Mouse (Mus musculus): ENCODE measurements around the gene Hoxd9. TPM values are rescaled to one million over a fixed set of nuclear protein-coding genes. Genes with fewer than 3 reads are reported as not detected.

Hoxd9 gene
- polyA plus RNA-seq, 1 experiment from 2014 or later, result 0.34 TPM

- no peaks in the 10 kb centered on the region for H3K4me1 ChIP-seq (replicated peaks; ENCODE audit: control insufficient read depth, insufficient read depth)
- WGBS, result 4% methylated on average over 24 of the region's 24 CpGs
- TF ChIP-seq CTCF (IDR thresholded peaks at IDR 0.05; ENCODE audit: low read depth) (no peak), EP300 (optimal IDR thresholded peaks at IDR 0.05) (no peak)
- ATAC-seq (ENCODE audit: low FRiP score, low TSS enrichment) (no peak), DNase-seq (ENCODE audit: low spot score) (no peak)
- H3K4me3 ChIP-seq (ENCODE audit: low read depth, low read length), result no peak overlapping the region
- H3K36me3 ChIP-seq (ENCODE audit: control insufficient read depth, insufficient read depth, low read length), result no peaks in the 10 kb centered on the region
- no peaks in the 10 kb centered on the region for H3K9me3 ChIP-seq (ENCODE audit: control insufficient read depth, low read length)
- H3K27me3 ChIP-seq (ENCODE audit: control insufficient read depth, insufficient read depth, low read length), result peaks cover 43% of the 10 kb centered on the region
- H3K9ac ChIP-seq (ENCODE audit: low read length), result no peak overlapping the region
- H3K27ac ChIP-seq (replicated peaks), result no peak overlapping the region
- H3K4me2 ChIP-seq (replicated peaks; ENCODE audit: low read depth), result no peak overlapping the region
These were observed 7.8 kb upstream of the Hoxd9 start for GRCm38 (mm10) chr2:74689574-74690337.

- Histone ChIP-seq H3K4me2 (replicated peaks; ENCODE audit: low read depth) (no peak overlapping the region), H3K27me3 (ENCODE audit: control insufficient read depth, insufficient read depth, low read length) (peaks cover 40% of the 10 kb centered on the region), H3K9ac (ENCODE audit: low read length) (no peak overlapping the region), H3K36me3 (ENCODE audit: control insufficient read depth, insufficient read depth, low read length) (no peaks in the 10 kb centered on the region), H3K4me1 (replicated peaks; ENCODE audit: control insufficient read depth, insufficient read depth) (no peaks in the 10 kb centered on the region), H3K9me3 (ENCODE audit: control insufficient read depth, low read length) (no peaks in the 10 kb centered on the region), H3K4me3 (ENCODE audit: low read depth, low read length) (no peak overlapping the region), H3K27ac (replicated peaks) (no peak overlapping the region)
- 9% methylated on average over 8 of the region's 8 CpGs for WGBS
- ATAC-seq (ENCODE audit: low FRiP score, low TSS enrichment), result no peak
- TF ChIP-seq EP300 (optimal IDR thresholded peaks at IDR 0.05) (no peak), CTCF (IDR thresholded peaks at IDR 0.05; ENCODE audit: low read depth) (no peak)
- DNase-seq (ENCODE audit: low spot score), result no peak
These were observed 7.2 kb upstream of the Hoxd9 start for GRCm38 (mm10) chr2:74690338-74690716.

GRCm38 (mm10) chr2:74691022-74691951, 6.2 kb upstream of the Hoxd9 start, which contains the start of gene Hoxd10:
Gene Hoxd10 (plus strand): TSS chr2:74691924.
- Histone ChIP-seq H3K4me3 (ENCODE audit: low read depth, low read length) (peak within 1 kb of the TSS; percentile 15), H3K27me3 (ENCODE audit: control insufficient read depth, insufficient read depth, low read length) (peaks cover 41% of the 10 kb centered on the region), H3K4me1 (replicated peaks; ENCODE audit: control insufficient read depth, insufficient read depth) (no peaks in the 10 kb centered on the region), H3K4me2 (replicated peaks; ENCODE audit: low read depth) (no peak within 1 kb of the TSS), H3K9me3 (ENCODE audit: control insufficient read depth, low read length) (no peaks in the 10 kb centered on the region), H3K27ac (replicated peaks) (no peak within 1 kb of the TSS), H3K9ac (ENCODE audit: low read length) (no peak within 1 kb of the TSS), H3K36me3 (ENCODE audit: control insufficient read depth, insufficient read depth, low read length) (no peaks in the 10 kb centered on the region)
- TF ChIP-seq CTCF (IDR thresholded peaks at IDR 0.05; ENCODE audit: low read depth) (peak; percentile 58), EP300 (optimal IDR thresholded peaks at IDR 0.05) (no peak)
- no peak for DNase-seq (ENCODE audit: low spot score)
- ATAC-seq (ENCODE audit: low FRiP score, low TSS enrichment), result no peak
- 2% methylated on average over 56 of the region's 56 CpGs for WGBS

GRCm38 (mm10) chr2:74691995-74692807, 5.3 kb upstream of the Hoxd9 start:
- WGBS, result 6% methylated on average over 35 of the region's 35 CpGs
- no peak overlapping the region for H3K4me2 ChIP-seq (replicated peaks; ENCODE audit: low read depth)
- H3K27me3 ChIP-seq (ENCODE audit: control insufficient read depth, insufficient read depth, low read length), result peaks cover 35% of the 10 kb centered on the region

GRCm38 (mm10) chr2:74692808-74693431, 4.6 kb upstream of the Hoxd9 start:
- Histone ChIP-seq H3K27me3 (ENCODE audit: control insufficient read depth, insufficient read depth, low read length) (peaks cover 32% of the 10 kb centered on the region), H3K36me3 (ENCODE audit: control insufficient read depth, insufficient read depth, low read length) (no peaks in the 10 kb centered on the region), H3K9me3 (ENCODE audit: control insufficient read depth, low read length) (no peaks in the 10 kb centered on the region), H3K9ac (ENCODE audit: low read length) (no peak overlapping the region), H3K27ac (replicated peaks) (no peak overlapping the region), H3K4me1 (replicated peaks; ENCODE audit: control insufficient read depth, insufficient read depth) (no peaks in the 10 kb centered on the region), H3K4me2 (replicated peaks; ENCODE audit: low read depth) (no peak overlapping the region), H3K4me3 (ENCODE audit: low read depth, low read length) (peak overlapping the region; percentile 8; the same call in 1 of the 2 replicates)
- 3% methylated on average over 20 of the region's 20 CpGs for WGBS
- DNase-seq (ENCODE audit: low spot score) (no peak), ATAC-seq (ENCODE audit: low FRiP score, low TSS enrichment) (no peak)
- TF ChIP-seq CTCF (IDR thresholded peaks at IDR 0.05; ENCODE audit: low read depth) (no peak), EP300 (optimal IDR thresholded peaks at IDR 0.05) (no peak)

More at GRCm38 (mm10) chr2:74691995-74692807, 5.3 kb upstream of the Hoxd9 start:
- Histone ChIP-seq H3K27ac (replicated peaks) (no peak overlapping the region), H3K4me1 (replicated peaks; ENCODE audit: control insufficient read depth, insufficient read depth) (no peaks in the 10 kb centered on the region), H3K4me3 (ENCODE audit: low read depth, low read length) (peak overlapping the region; percentile 8; the same call in 1 of the 2 replicates), H3K36me3 (ENCODE audit: control insufficient read depth, insufficient read depth, low read length) (no peaks in the 10 kb centered on the region), H3K9me3 (ENCODE audit: control insufficient read depth, low read length) (no peaks in the 10 kb centered on the region), H3K9ac (ENCODE audit: low read length) (no peak overlapping the region)
- ATAC-seq (ENCODE audit: low FRiP score, low TSS enrichment), result no peak
- TF ChIP-seq CTCF (IDR thresholded peaks at IDR 0.05; ENCODE audit: low read depth) (no peak), EP300 (optimal IDR thresholded peaks at IDR 0.05) (no peak)
- no peak for DNase-seq (ENCODE audit: low spot score)
